Comparison of ENCODE assay signal across 7 mouse cellular contexts in the genomic region with DNA sequence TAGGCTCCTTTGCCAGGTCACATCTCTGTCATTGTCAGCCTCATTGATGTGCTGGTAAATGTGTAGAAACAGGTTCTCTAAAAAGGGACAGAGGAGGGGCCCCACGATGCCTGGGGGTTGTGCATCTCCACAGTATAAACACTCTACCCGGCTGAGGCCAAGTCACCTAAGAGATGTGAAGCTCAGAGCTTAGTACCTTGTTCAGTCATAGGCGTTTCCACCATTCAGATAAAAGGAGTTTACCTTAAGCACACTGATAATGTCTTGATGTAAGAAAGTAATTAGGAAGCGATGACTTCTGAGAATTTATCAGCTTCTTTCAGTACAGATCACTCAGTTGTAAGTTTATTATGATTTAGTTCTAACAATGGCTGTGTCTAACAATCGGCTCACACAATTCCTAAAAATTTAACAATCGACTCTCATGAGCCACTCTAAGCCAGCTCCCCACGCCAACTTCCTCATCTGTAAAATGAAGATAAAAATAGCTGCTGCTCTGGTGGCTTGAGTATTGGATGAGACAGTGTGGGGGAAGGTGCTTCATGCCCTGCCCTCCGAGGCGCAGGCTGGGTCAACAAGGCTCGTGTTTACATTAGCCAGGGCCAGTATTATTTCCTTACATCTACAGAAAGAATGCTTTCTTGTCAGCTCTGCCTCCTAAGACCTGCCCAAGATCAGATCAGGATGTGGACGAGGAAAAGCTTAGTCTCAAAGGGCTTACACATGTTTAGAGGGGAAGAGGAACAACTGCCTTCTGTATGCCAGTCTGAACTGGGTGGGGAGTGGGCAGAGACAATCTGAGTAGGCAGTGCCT. TPM values are rescaled to one million over a fixed set of nuclear protein-coding genes. Genes with fewer than 3 reads are reported as not detected.
DNase-seq lines count a peak whose midpoint lies in the region; ATAC-seq and TF ChIP-seq lines count a peak whose summit lies in the region.

No protein-coding gene starts in this region.

- no peaks in the 10 kb centered on the region for H3K36me3 ChIP-seq in spleen, adult 2 months (ENCODE audit: control insufficient read depth, insufficient read depth, low read length)
- H3K36me3 ChIP-seq in liver, embryonic 14.5 days (replicated peaks; ENCODE audit: control insufficient read depth, insufficient read depth, low read depth): no peaks in the 10 kb centered on the region; the same call in 1 of the 2 replicates
- peaks cover 20% of the 10 kb centered on the region for H3K36me3 ChIP-seq in neural tube, embryonic 15.5 days

- no peak; the same call in 1 of the 2 replicates for TF ChIP-seq POLR2A in spleen, adult 2 months (IDR thresholded peaks at IDR 0.05; ENCODE audit: low read depth, low read length)

- H3K4me3 ChIP-seq in spleen, adult 2 months (ENCODE audit: extremely low read depth, insufficient read depth, insufficient read length): peak overlapping the region; percentile 34; the same call in 1 of the 2 replicates
- H3K4me3 ChIP-seq in liver, embryonic 14.5 days (ENCODE audit: insufficient read depth in 1 of 2, low read depth in 2 of 2, low read length in 2 of 2): peak overlapping the region in 1 of 2 experiments; percentile 8; a peak in 1 of 4 replicates
- no peak overlapping the region for H3K4me3 ChIP-seq in neural tube, embryonic 15.5 days (replicated peaks)

- peaks cover 56% of the 10 kb centered on the region for H3K4me1 ChIP-seq in spleen, adult 2 months (ENCODE audit: control insufficient read depth, insufficient read depth, insufficient read length)
- H3K4me1 ChIP-seq in liver, embryonic 14.5 days (replicated peaks; ENCODE audit: control insufficient read depth in 2 of 2, insufficient read depth in 2 of 2, low read length in 1 of 2): peaks cover 21 to 46% of the 10 kb centered on the region in 2 experiments
- H3K4me1 ChIP-seq in neural tube, embryonic 15.5 days: peaks cover 28% of the 10 kb centered on the region

- TF ChIP-seq EP300 in liver, embryonic 14.5 days (IDR thresholded peaks at IDR 0.05; ENCODE audit: low read depth): no peak

- H3K27ac ChIP-seq in spleen, adult 2 months (ENCODE audit: insufficient read depth, low read length): peak overlapping the region; percentile 98
- peak overlapping the region; percentile 58 for H3K27ac ChIP-seq in liver, embryonic 14.5 days
- H3K27ac ChIP-seq in neural tube, embryonic 15.5 days (replicated peaks): peak overlapping the region; percentile 48

- peak in 1 of 2 experiments; percentile 40 for DNase-seq in spleen, adult 2 months (ENCODE audit: low read depth in 1 of 2, low spot score in 2 of 2)
- DNase-seq in spleen, postnatal 4 days (ENCODE audit: low spot score in 2 of 2): no peak
- peak; percentile 53 for DNase-seq in heart, adult 8-10 months (ENCODE audit: low spot score)
- peak in 1 of 3 experiments; percentile 40 for DNase-seq in liver, embryonic 14.5 days (ENCODE audit: low read depth in 3 of 3, low spot score in 3 of 3)
- DNase-seq in adipocyte (ENCODE audit: low spot score): no peak
- DNase-seq in urinary bladder, postnatal 36 days (ENCODE audit: low spot score in 2 of 2): no peak

- no peak for TF ChIP-seq CTCF in spleen, adult 2 months (IDR thresholded peaks at IDR 0.05; ENCODE audit: extremely low read depth, insufficient read depth, insufficient read length, insufficient replicate concordance)
- TF ChIP-seq CTCF in liver, embryonic 14.5 days (IDR thresholded peaks at IDR 0.05; ENCODE audit: low read depth): no peak

- peak overlapping the region; percentile 57 for H3K4me2 ChIP-seq in liver, embryonic 14.5 days (ENCODE audit: low read depth)
- H3K4me2 ChIP-seq in neural tube, embryonic 15.5 days: no peak overlapping the region

- ATAC-seq in liver, embryonic 14.5 days (ENCODE audit: insufficient read depth): peak; percentile 76
- ATAC-seq in neural tube, embryonic 15.5 days (ENCODE audit: low FRiP score): no peak

- 4% methylated on average over 11 of the region's 11 CpGs for WGBS in spleen, adult 2 months
- whole genome bisulfite sequencing in liver, embryonic 14.5 days (ENCODE audit: insufficient replicate concordance): 3% methylated on average over 11 of the region's 11 CpGs
- 71% methylated on average over 11 of the region's 11 CpGs for WGBS in neural tube, embryonic 15.5 days

- H3K9ac ChIP-seq in liver, embryonic 14.5 days (replicated peaks): no peak overlapping the region
- no peak overlapping the region for H3K9ac ChIP-seq in neural tube, embryonic 15.5 days (replicated peaks)

- H3K27me3 ChIP-seq in spleen, adult 2 months (ENCODE audit: control insufficient read depth, insufficient read depth, low read length): no peaks in the 10 kb centered on the region
- H3K27me3 ChIP-seq in liver, embryonic 14.5 days (ENCODE audit: control insufficient read depth, insufficient read depth, low read length): no peaks in the 10 kb centered on the region
- H3K27me3 ChIP-seq in neural tube, embryonic 15.5 days (replicated peaks): no peaks in the 10 kb centered on the region

- H3K9me3 ChIP-seq in liver, embryonic 14.5 days (ENCODE audit: control insufficient read depth, low read length): no peaks in the 10 kb centered on the region
- no peaks in the 10 kb centered on the region for H3K9me3 ChIP-seq in neural tube, embryonic 15.5 days (replicated peaks)

RNA-seq across cellular contexts. Expression of a gene that starts 22.8 kb away (rescaled TPM):
- polyA plus RNA-seq in spleen, adult 2 months (2012; rRNA removed): 43.4 and 44.7 TPM in 2 replicates
- total RNA-seq in heart, adult 8-10 months (2022): 10 to 100 TPM in 1 of 4 experiments, 1 to 10 TPM in 3; 7.4 to 10.2 (median 7.9) TPM
- polyA plus RNA-seq in liver, embryonic 14.5 days (2012; rRNA removed): 8.6 and 12.9 TPM in 2 replicates
- polyA plus RNA-seq in liver, embryonic 14.5 days (2014; fragmentation: Nextera tagmentation; extraction: Ambion mirVana): 3.8 and 6.3 TPM in 2 replicates
- 9.4 and 12.6 TPM in 2 replicates for polyA plus RNA-seq in neural tube, embryonic 15.5 days (2015; fragmentation: Nextera tagmentation; extraction: Ambion mirVana)

RNA-seq across cellular contexts. Expression of a gene that starts 25.7 kb away (rescaled TPM):
- polyA plus RNA-seq in spleen, adult 2 months (2012; rRNA removed): 48.6 and 48.7 TPM in 2 replicates
- 10 to 100 TPM; 42.4 to 49.4 (median 45.9) TPM for total RNA-seq in heart, adult 8-10 months (2022)
- polyA plus RNA-seq in liver, embryonic 14.5 days (2012; rRNA removed): 31.0 and 56.3 TPM in 2 replicates
- 65.5 and 72.6 TPM in 2 replicates for polyA plus RNA-seq in liver, embryonic 14.5 days (2014; fragmentation: Nextera tagmentation; extraction: Ambion mirVana)
- 63.1 and 82.7 TPM in 2 replicates for polyA plus RNA-seq in neural tube, embryonic 15.5 days (2015; fragmentation: Nextera tagmentation; extraction: Ambion mirVana)

RNA-seq across cellular contexts. Expression of a gene that starts 31.6 kb away (rescaled TPM):
- 0.23 and 0.55 TPM in 2 replicates for polyA plus RNA-seq in spleen, adult 2 months (2012; rRNA removed)
- under 1 TPM in 2 of 4 experiments, not detected in 2; 0.32 to 0.44 TPM for total RNA-seq in heart, adult 8-10 months (2022)
- polyA plus RNA-seq in liver, embryonic 14.5 days (2012; rRNA removed): 0.10 and 0.18 TPM in 2 replicates
- polyA plus RNA-seq in liver, embryonic 14.5 days (2014; fragmentation: Nextera tagmentation; extraction: Ambion mirVana): 0.25 and 0.38 TPM in 2 replicates
- 1.2 TPM in 1 of 2 replicates, not detected in the other for polyA plus RNA-seq in neural tube, embryonic 15.5 days (2015; fragmentation: Nextera tagmentation; extraction: Ambion mirVana)

RNA-seq across cellular contexts. Expression of a gene that starts 55.4 kb away (rescaled TPM):
- polyA plus RNA-seq in spleen, adult 2 months (2012; rRNA removed): 0.98 and 1.6 TPM in 2 replicates
- 10 to 100 TPM; 13.6 to 18.9 (median 16.5) TPM for total RNA-seq in heart, adult 8-10 months (2022)
- 1.1 and 1.3 TPM in 2 replicates for polyA plus RNA-seq in liver, embryonic 14.5 days (2012; rRNA removed)
- polyA plus RNA-seq in liver, embryonic 14.5 days (2014; fragmentation: Nextera tagmentation; extraction: Ambion mirVana): 0.85 and 0.86 TPM in 2 replicates
- 10.2 and 16.1 TPM in 2 replicates for polyA plus RNA-seq in neural tube, embryonic 15.5 days (2015; fragmentation: Nextera tagmentation; extraction: Ambion mirVana)

Comparison
In these comparisons a context has a peak if more than half of its experiments do, and no peak if none do; other contexts are left out.
1. H3K27ac ChIP-seq: peak in every context shown above with its lines; median percentile 98 in spleen, adult 2 months; 58 in liver, embryonic 14.5 days; 48 in neural tube, embryonic 15.5 days.